Mouse (Mus musculus) liver (tissue): Measurements from ENCODE around the gene Atp6ap1.
A peak's percentile ranks its signal among the peaks of the same experiment; 100 is the strongest.

Experiments
- DNase-seq: peaks from one replicate; pipeline ENCODE4 v3.0.0-alpha.2; 2020; ENCODE audit warnings: mixed read lengths

Atp6ap1 gene

GRCm38 (mm10) chrX:74304867-74305700, 8.2 kb downstream of the Atp6ap1 start, which contains the start of gene Gdi1:
TSS of gene Gdi1 (plus strand) at chrX:74304998.
- peak; percentile 83 for DNase-seq

GRCm38 (mm10) chrX:74312540-74313464, 15.9 kb downstream of the Atp6ap1 start, which contains the start of gene Fam50a:
TSS of gene Fam50a (plus strand) at chrX:74313033.
- DNase-seq = peak; percentile 91

DNA sequence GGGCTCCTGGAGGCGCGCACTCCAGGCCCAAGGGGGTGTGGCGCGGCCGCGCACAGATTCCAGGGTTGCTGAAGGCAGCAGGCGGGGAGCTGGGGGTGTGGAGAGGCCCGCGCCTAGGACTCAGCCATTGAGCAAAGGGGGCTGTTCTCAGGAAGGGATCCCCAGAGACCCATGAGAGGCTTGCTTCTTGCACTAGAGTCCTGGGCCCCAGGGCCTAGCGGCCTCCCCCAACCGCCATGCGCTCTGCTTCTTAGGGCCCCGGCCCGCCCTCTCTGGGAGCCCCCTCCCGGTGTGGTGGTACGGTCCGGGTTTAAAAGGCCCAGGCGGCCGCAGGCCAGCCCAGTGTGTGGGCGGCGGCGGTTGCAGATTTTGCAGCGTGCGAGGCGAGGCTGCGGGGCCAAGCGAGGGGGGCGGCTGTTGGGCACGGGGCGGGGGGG, 31.8 kb downstream of the Atp6ap1 start, which contains the start of gene Plxna3:
Gene Plxna3, plus strand, starts transcription at position 342 of the 437 bp plus-strand sequence.
- DNase-seq = peak; percentile 74

- no peak for DNase-seq
Observed at GRCm38 (mm10) chrX:74329215-74329671, 32.3 kb downstream of the Atp6ap1 start.

DNA sequence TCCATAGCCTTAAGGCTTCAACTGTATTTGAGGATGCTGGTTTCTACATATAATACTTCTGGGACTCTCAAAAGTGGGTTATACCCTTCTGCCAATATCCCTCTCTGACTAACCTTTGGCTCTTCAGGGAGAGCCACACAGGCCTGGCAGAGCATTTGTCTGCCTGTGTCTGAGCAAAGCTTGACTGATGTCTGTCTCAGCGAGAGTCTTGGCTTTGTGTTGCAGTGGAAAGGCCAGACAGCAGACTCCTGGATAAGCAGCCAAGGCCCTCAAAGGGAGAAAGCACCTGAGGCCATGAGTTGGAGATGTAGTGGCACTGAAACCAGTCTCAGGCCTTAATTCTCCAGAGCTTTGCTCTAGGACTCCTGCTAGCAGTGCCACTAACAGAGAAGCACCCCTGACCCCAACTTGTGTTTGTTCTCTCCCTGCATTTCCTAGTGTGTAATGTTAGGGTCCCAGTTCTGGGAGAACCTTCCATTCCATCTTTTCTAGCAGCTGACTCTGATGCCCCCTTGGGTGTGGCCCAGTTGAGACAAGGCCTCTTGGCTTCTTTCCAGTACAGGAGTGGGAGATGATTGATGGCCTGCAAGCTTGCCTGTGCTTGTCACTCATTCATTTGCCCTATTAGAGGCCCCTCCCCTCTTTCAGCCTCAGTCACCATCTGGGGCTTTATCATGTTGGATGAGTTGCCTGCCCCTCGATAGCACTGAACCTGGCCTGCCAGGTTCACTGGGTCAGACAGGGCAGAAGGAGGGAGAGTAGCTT, 33.5 kb downstream of the Atp6ap1 start:
- no peak for DNase-seq

DNA sequence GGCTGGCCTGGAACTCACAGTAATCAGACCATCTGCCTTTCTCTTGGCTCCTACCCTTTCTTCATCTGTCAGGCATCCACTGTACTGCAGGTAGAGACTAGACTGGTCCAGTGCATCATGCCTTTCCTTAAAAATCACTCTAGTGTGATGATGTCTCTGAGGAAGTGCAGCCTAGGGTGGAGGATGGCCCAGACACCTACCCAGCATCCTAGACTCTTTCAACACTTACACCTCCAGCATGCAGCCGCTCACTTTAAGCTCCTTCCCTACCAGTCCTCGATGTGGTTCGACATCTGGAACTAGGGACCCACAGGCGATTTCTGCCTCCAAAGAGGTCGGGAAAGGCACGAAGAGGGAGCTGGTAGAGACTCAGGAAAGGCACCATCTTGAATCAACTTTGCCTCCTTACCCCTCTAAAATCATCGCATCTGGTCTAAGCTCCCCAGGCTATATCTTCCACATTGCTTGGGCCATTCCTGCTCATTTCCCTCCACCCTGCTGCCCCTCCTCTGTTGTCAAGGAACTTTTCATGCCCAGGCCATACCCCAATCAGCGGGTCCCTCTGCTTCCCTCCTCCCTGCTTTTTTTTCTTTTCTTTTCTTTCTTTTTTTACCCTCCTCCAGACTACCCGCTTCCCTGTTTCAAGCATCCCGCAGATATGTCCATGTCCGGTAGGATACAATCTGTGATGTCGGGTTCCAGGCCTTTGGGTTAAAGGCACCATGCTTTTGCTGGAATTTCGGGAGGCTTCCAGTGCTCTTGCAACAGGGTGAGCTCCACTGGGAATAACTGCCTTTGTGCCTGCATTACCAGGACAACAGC, 56.0 kb downstream of the Atp6ap1 start:
- no peak for DNase-seq

DNA sequence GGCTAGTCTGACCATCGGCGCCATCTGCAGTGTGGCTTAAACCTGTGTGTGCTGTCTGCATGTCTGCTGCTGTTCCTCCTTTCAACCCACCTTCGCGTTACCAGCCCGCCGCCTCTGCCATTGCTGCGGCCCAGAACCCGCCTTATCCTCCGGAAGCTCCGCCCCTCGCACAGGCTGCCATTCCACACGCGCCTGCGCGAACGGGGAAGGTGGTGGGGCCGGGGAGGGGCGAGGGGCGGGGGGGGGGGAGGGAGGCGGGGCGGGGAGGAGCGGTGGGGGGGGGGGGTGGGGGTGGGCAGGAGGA, 56.5 kb downstream of the Atp6ap1 start, which contains the start of gene Lage3:
Gene Lage3, minus strand, starts transcription at position 152 of the 304 bp plus-strand sequence.
- peak; percentile 86 for DNase-seq
